Mouse (Mus musculus): ENCODE measurements at regions not wholly inside any gene's neighbourhood (a gene's known extent, or its start where the extent isn't known, plus 50 kb on each side); places are given as distances from the start of the nearest gene placed in this dataset.

DNA sequence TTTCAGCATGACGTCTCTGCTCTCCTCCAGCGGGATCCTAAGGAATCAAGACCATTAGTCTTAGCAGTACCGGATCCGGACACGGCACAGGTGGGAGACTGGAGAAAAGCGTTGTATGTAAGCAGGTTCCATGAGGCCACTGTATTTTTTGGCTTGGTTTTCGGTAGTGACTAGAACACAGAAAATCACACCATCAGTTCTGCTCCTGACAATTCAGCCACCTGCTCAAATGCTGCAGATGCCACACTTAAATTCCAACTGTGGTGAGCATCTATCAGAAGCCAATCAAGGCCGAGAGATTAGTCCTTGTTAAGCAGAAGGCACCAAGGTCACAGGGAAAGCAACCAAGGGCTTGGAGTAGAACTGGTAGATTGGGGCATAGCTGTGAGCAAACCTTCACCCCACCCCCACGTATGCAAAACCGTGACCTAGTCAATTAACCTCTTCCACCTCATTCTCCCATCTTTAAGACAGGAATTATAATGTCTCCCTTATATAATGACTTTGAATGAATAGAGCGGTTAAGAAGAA lies 452.2 kb downstream of the Bnc2 start:
- DNase-seq (ENCODE audit: low spot score): no peak

DNA sequence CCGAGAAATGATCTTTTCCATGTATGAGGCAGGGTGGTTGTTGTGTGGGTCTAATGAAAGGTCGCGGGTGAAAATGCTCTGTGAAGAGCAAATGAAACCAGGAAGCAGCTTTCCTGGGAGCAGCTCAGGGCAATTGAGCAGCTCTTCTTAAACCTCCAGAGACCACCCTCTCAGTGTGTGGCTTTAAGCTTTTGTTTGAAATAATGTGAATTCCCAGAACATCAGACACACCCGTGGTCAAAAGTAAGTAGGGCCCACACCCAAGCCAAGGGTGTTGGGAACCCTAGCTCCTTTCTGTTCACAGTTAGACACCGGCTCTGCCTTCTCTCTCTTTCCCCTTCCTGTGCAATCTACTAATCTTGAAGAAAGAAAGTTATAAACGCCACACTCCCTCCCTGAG lies 450.5 kb downstream of the Bnc2 start:
- no peak for DNase-seq (ENCODE audit: low spot score)
